Mouse (Mus musculus) left cerebral cortex, postnatal 14 days (tissue): ENCODE data around the gene Fam53b. TPM values are rescaled to one million over a fixed set of nuclear protein-coding genes. Genes with fewer than 3 reads are reported as not detected.

Source experiments
- DNase-seq, 2 experiments: peaks; one replicate each; pipeline ENCODE4 v3.0.0; 2021 to 2022; ENCODE audit warnings: low spot score in 2 of 2, mixed read lengths in 1 of 2
- intact Hi-C: fragments of 180-260 bp; cut with DNase I; formaldehyde crosslinking; loops from one replicate; pipeline ENCODE4 v1.15.1; 2025
- long read RNA-seq, 2 experiments: library from polyadenylated mRNA; stranded (forward); transcript quantifications; one replicate each; pipeline ENCODE4 v2.0.0; 2021
- total RNA-seq, 2 experiments: library from RNA; stranded (reverse); gene quantifications; 2 replicates each; pipeline ENCODE4 v1.2.3; 2021

The Fam53b gene
- total RNA-seq = 10 to 100 TPM; 24.8 to 27.8 TPM
- long read RNA-seq, experiment 1, partial matches to known transcripts = 0 of 5 reads
- long read RNA-seq, experiment 1, other reads (novel, unspliced or antisense) = 5 of 5 reads
- long read RNA-seq, experiment 2, full-length matches to known transcripts = 1 of 4 reads
- long read RNA-seq, experiment 2, partial matches to known transcripts = 1 of 4 reads
- long read RNA-seq, experiment 2, other reads (novel, unspliced or antisense) = 2 of 4 reads

GRCm38 (mm10) chr7:132813416-132814088 lies at the start of gene Fam53b:
Gene Fam53b, minus strand, starts transcription at chr7:132813886.
- intact Hi-C loops = loop anchor here (5.0 kb wide), 1 partner anchor 39 kb away; the partner anchor contains the start of gene Eef1akmt2
- peak; percentile 41 to 69 for DNase-seq

- intact Hi-C loops = no loop called here
- peak; percentile 85 to 89 for DNase-seq
Measured at GRCm38 (mm10) chr7:132859042-132859958, 45.6 kb upstream of the Fam53b start, which contains the start of gene Abraxas2. Gene Abraxas2, plus strand, starts transcription at chr7:132859225.

- intact Hi-C loops = no loop called here
- no peak for DNase-seq
Measured at GRCm38 (mm10) chr7:132858043-132858608, 44.4 kb upstream of the Fam53b start.

- no peak for DNase-seq
- intact Hi-C loops = no loop called here
Measured at GRCm38 (mm10) chr7:132856083-132856482, 42.4 kb upstream of the Fam53b start.

GRCm38 (mm10) chr7:132853946-132854345 lies 40.3 kb upstream of the Fam53b start:
- intact Hi-C loops = loop anchor here (5.0 kb wide), 2 partner anchors 42 to 197 kb away; partner anchors contain the start of gene Fam53b
- DNase-seq = peak in 1 of 2 experiments; percentile 33

GRCm38 (mm10) chr7:132853361-132853760 lies 39.7 kb upstream of the Fam53b start:
- intact Hi-C loops = loop anchor here (5.0 kb wide), 2 partner anchors 41 to 196 kb away; partner anchors contain the start of gene Fam53b
- DNase-seq = no peak

GRCm38 (mm10) chr7:132852173-132852844 lies 38.6 kb upstream of the Fam53b start, which contains the start of gene Eef1akmt2:
Gene Eef1akmt2, minus strand, starts transcription at chr7:132852673.
- DNase-seq = peak; percentile 80 to 84
- intact Hi-C loops = loop anchor here (5.0 kb wide), 2 partner anchors 40 to 195 kb away; partner anchors contain the start of gene Fam53b

- intact Hi-C loops = no loop called here
- no peak for DNase-seq
Measured at GRCm38 (mm10) chr7:132843152-132843551, 29.5 kb upstream of the Fam53b start.

GRCm38 (mm10) chr7:132842455-132842854 lies 28.8 kb upstream of the Fam53b start:
- intact Hi-C loops = no loop called here

GRCm38 (mm10) chr7:132841287-132841686 lies 27.6 kb upstream of the Fam53b start:
- intact Hi-C loops = no loop called here

More at GRCm38 (mm10) chr7:132842455-132842854, 28.8 kb upstream of the Fam53b start:
- no peak for DNase-seq

GRCm38 (mm10) chr7:132830955-132831354 lies 17.3 kb upstream of the Fam53b start:
- intact Hi-C loops = no loop called here

More at GRCm38 (mm10) chr7:132841287-132841686, 27.6 kb upstream of the Fam53b start:
- no peak for DNase-seq

GRCm38 (mm10) chr7:132824346-132825022 lies 10.8 kb upstream of the Fam53b start:
- intact Hi-C loops = no loop called here
- DNase-seq = no peak

More at GRCm38 (mm10) chr7:132830955-132831354, 17.3 kb upstream of the Fam53b start:
- DNase-seq = no peak

- DNase-seq = no peak
- intact Hi-C loops = no loop called here
Measured at GRCm38 (mm10) chr7:132823832-132824231, 10.1 kb upstream of the Fam53b start.

- intact Hi-C loops = no loop called here
- no peak for DNase-seq
Measured at GRCm38 (mm10) chr7:132820692-132821091, 7.0 kb upstream of the Fam53b start.

- DNase-seq = no peak
- intact Hi-C loops = no loop called here
Measured at GRCm38 (mm10) chr7:132817056-132817455, 3.4 kb upstream of the Fam53b start.

- no peak for DNase-seq
- intact Hi-C loops = no loop called here
Measured at GRCm38 (mm10) chr7:132816528-132816927, 2.8 kb upstream of the Fam53b start.

- intact Hi-C loops = no loop called here
- no peak for DNase-seq
Measured at GRCm38 (mm10) chr7:132815081-132815480, 1.4 kb upstream of the Fam53b start.

- intact Hi-C loops = loop anchor here (5.0 kb wide), 1 partner anchor 38 kb away; the partner anchor contains the start of gene Eef1akmt2
- DNase-seq = no peak
Measured at GRCm38 (mm10) chr7:132814089-132814450, 384 bp upstream of the Fam53b start.
